Mouse (Mus musculus) CH12.LX (cell line): Measurements from ENCODE around the gene Ccdc69. TPM values are rescaled to one million over a fixed set of nuclear protein-coding genes. Genes with fewer than 3 reads are reported as not detected.

Experiments used
- DNase-seq: peaks from one replicate; pipeline ENCODE4 v3.0.0-alpha.2; 2013; ENCODE audit errors: extremely low read depth
- H3K27ac ChIP-seq: 2 replicates; pipeline ENCODE4 v1.5.1; 2012; ENCODE audit warnings: low read depth, mild to moderate bottlenecking, control low read depth, moderate library complexity; ENCODE audit not compliant: insufficient read depth
- H3K27me3 ChIP-seq: replicated peaks from 2 replicates; pipeline ENCODE3; 2012; ENCODE audit warnings: inconsistent platforms
- H3K36me3 ChIP-seq, 2 experiments: replicated peaks in 1 of 2; 2 replicates each; pipeline versions ENCODE3 to v1.6.1; 2012; ENCODE audit warnings: inconsistent platforms in 1 of 2, low read length in 1 of 2, mild to moderate bottlenecking in 1 of 2, mixed read lengths in 1 of 2, moderate library complexity in 1 of 2; ENCODE audit not compliant: control insufficient read depth in 1 of 2, insufficient read depth in 1 of 2
- H3K4me1 ChIP-seq, 2 experiments: 2 replicates each; pipeline ENCODE4 v1.6.1; 2012; ENCODE audit warnings: inconsistent platforms in 1 of 2, moderate library complexity in 1 of 2; ENCODE audit not compliant: insufficient read depth in 2 of 2, control insufficient read depth in 1 of 2
- H3K4me2 ChIP-seq: 2 replicates; pipeline ENCODE4 v1.6.1; 2012; ENCODE audit warnings: low read depth, mild to moderate bottlenecking, control low read depth; ENCODE audit not compliant: poor library complexity, insufficient read depth, severe bottlenecking
- H3K4me3 ChIP-seq, 3 experiments: fragments of 150-350 bp in 1 of 3; sonication (generic) in 1 of 3; replicated peaks in 1 of 3; 2 replicates each; pipeline versions ENCODE3 to v1.5.1; 2011 to 2012; ENCODE audit warnings: low read depth in 2 of 3, low read length in 2 of 3, mild to moderate bottlenecking in 2 of 3, moderate library complexity in 2 of 3, control low read depth in 1 of 3, improper control_type of control experiment in 1 of 3, inconsistent platforms in 1 of 3, mixed read lengths in 1 of 3; ENCODE audit not compliant: poor library complexity in 1 of 3
- H3K79me2 ChIP-seq: replicated peaks from 2 replicates; pipeline ENCODE4 v1.6.1; 2012; ENCODE audit warnings: mild to moderate bottlenecking, moderate library complexity; ENCODE audit not compliant: control insufficient read depth, poor library complexity, insufficient read depth, severe bottlenecking; ENCODE audit errors: extremely low read depth
- H3K9ac ChIP-seq: 2 replicates; pipeline ENCODE4 v1.6.1; 2012; ENCODE audit warnings: low read depth, mild to moderate bottlenecking, control low read depth, moderate library complexity; ENCODE audit not compliant: insufficient read depth
- H3K9me3 ChIP-seq: replicated peaks from 2 replicates; pipeline ENCODE3; 2012; ENCODE audit warnings: low read length, inconsistent platforms, mixed read lengths
- CHD1 ChIP-seq: IDR thresholded peaks from 2 replicates; pipeline ENCODE4 v1.6.1; 2012; ENCODE audit warnings: low read depth, low read length, improper control_type of control experiment, inconsistent platforms
- CHD2 ChIP-seq: IDR thresholded peaks from 2 replicates; pipeline ENCODE4 v1.6.1; 2011; ENCODE audit warnings: low read length, improper control_type of control experiment
- CTCF ChIP-seq, 2 experiments: IDR thresholded peaks in 1 of 2; conservative IDR thresholded peaks in 1 of 2; 2 replicates each; pipeline ENCODE4 v1.5.1; 2011 to 2012; ENCODE audit warnings: low read depth in 2 of 2, low read length in 2 of 2, improper control_type of control experiment in 1 of 2, inconsistent platforms in 1 of 2, mild to moderate bottlenecking in 1 of 2, moderate library complexity in 1 of 2
- EP300 ChIP-seq: IDR thresholded peaks from 2 replicates; pipeline ENCODE4 v1.6.1; 2011; ENCODE audit warnings: low read length, improper control_type of control experiment
- ETS1 ChIP-seq: conservative IDR thresholded peaks from 2 replicates; pipeline ENCODE4 v1.6.1; 2012; ENCODE audit warnings: low read depth, mild to moderate bottlenecking, inconsistent platforms, low read length, improper control_type of control experiment, moderate library complexity
- GABPA ChIP-seq: IDR thresholded peaks from 2 replicates; pipeline ENCODE4 v1.6.1; 2012; ENCODE audit warnings: low read depth, low read length, improper control_type of control experiment, inconsistent platforms; ENCODE audit not compliant: insufficient replicate concordance
- HCFC1 ChIP-seq: IDR thresholded peaks from 2 replicates; pipeline ENCODE4 v1.6.1; 2012; ENCODE audit warnings: low read depth, mild to moderate bottlenecking, inconsistent platforms, low read length, improper control_type of control experiment
- JUN ChIP-seq: IDR thresholded peaks from 2 replicates; pipeline ENCODE4 v1.6.1; 2011; ENCODE audit warnings: low read depth, mild to moderate bottlenecking, low read length, improper control_type of control experiment, moderate library complexity; ENCODE audit not compliant: insufficient read depth
- MAFK ChIP-seq: IDR thresholded peaks from 2 replicates; pipeline ENCODE4 v1.6.1; 2011; ENCODE audit warnings: low read length, improper control_type of control experiment; ENCODE audit not compliant: insufficient replicate concordance
- MAZ ChIP-seq: IDR thresholded peaks from 2 replicates; pipeline ENCODE4 v1.6.1; 2012; ENCODE audit warnings: low read depth, mild to moderate bottlenecking, inconsistent platforms, low read length, improper control_type of control experiment, moderate library complexity
- NELFE ChIP-seq: IDR thresholded peaks from 2 replicates; pipeline ENCODE4 v1.6.1; 2011; ENCODE audit warnings: low read depth, low read length, improper control_type of control experiment
- NRF1 ChIP-seq: IDR thresholded peaks from 2 replicates; pipeline ENCODE4 v1.6.1; 2014; ENCODE audit warnings: low read depth, mild to moderate bottlenecking, inconsistent platforms, low read length, improper control_type of control experiment, moderate library complexity
- POLR2AphosphoS2 ChIP-seq: IDR thresholded peaks from 2 replicates; pipeline ENCODE4 v1.6.1; 2011; ENCODE audit warnings: low read depth, low read length, improper control_type of control experiment
- RCOR1 ChIP-seq: conservative IDR thresholded peaks from 2 replicates; pipeline ENCODE4 v1.6.1; 2012; ENCODE audit warnings: low read depth, mild to moderate bottlenecking, inconsistent platforms, low read length, improper control_type of control experiment
- SIN3A ChIP-seq: IDR thresholded peaks from 2 replicates; pipeline ENCODE4 v1.6.1; 2012; ENCODE audit warnings: low read length, improper control_type of control experiment, inconsistent platforms
- SMC3 ChIP-seq: IDR thresholded peaks from 2 replicates; pipeline ENCODE4 v1.6.1; 2011; ENCODE audit warnings: low read depth, low read length, improper control_type of control experiment
- TCF12 ChIP-seq: IDR thresholded peaks from 2 replicates; pipeline ENCODE4 v1.6.1; 2014; ENCODE audit warnings: low read depth, mild to moderate bottlenecking, inconsistent platforms, low read length, improper control_type of control experiment
- UBTF ChIP-seq: IDR thresholded peaks from 2 replicates; pipeline ENCODE4 v1.6.1; 2012; ENCODE audit warnings: low read depth, mild to moderate bottlenecking, inconsistent platforms, low read length, improper control_type of control experiment, moderate library complexity
- USF1 ChIP-seq: IDR thresholded peaks from 2 replicates; pipeline ENCODE4 v1.6.1; 2014; ENCODE audit warnings: low read depth, mild to moderate bottlenecking, inconsistent platforms, low read length, improper control_type of control experiment
- USF2 ChIP-seq: conservative IDR thresholded peaks from 2 replicates; pipeline ENCODE4 v1.6.1; 2011; ENCODE audit warnings: low read depth, low read length, improper control_type of control experiment
- ZC3H11A ChIP-seq: IDR thresholded peaks from 2 replicates; pipeline ENCODE4 v1.6.1; 2012; ENCODE audit warnings: low read depth, mild to moderate bottlenecking, inconsistent platforms, low read length, improper control_type of control experiment
- ZKSCAN1 ChIP-seq: IDR thresholded peaks from 2 replicates; pipeline ENCODE4 v1.6.1; 2012; ENCODE audit warnings: low read depth, inconsistent platforms, low read length, improper control_type of control experiment, borderline replicate concordance
- ZMIZ1 ChIP-seq: IDR thresholded peaks from 2 replicates; pipeline ENCODE4 v1.6.1; 2012; ENCODE audit warnings: low read depth, mild to moderate bottlenecking, inconsistent platforms, low read length, improper control_type of control experiment
- ZNF384 ChIP-seq: IDR thresholded peaks from 2 replicates; pipeline ENCODE4 v1.6.1; 2012; ENCODE audit warnings: low read depth, low read length, improper control_type of control experiment, inconsistent platforms
- dilution Hi-C: fragments of 300-500 bp; cut with MboI; formaldehyde crosslinking; loops from 2 replicates; pipeline ENCODE4 v1.14.3; 2020; ENCODE audit warnings: low sequenced_read_pairs; ENCODE audit not compliant: extremely low pct_unique_long_range_greater_than_20kb, extremely low pct_ligation_motif_present
- in situ Hi-C: fragments of 300-500 bp; cut with MboI; formaldehyde crosslinking; loops from 3 replicates; pipeline ENCODE4 v1.14.3; 2019; ENCODE audit warnings: low sequenced_read_pairs, low pct_ligation_motif_present, low pct_unique_long_range_greater_than_20kb, mixed read lengths
- polyA plus RNA-seq: library from polyadenylated mRNA; unstranded; fragments of >175 nt; gene quantifications from 2 replicates; pipeline ENCODE4 v1.2.1, GENCODE M21; 2012; ENCODE audit warnings: low read depth; ENCODE audit not compliant: insufficient read length
- total RNA-seq, 2 experiments: library from RNA; depleted of rRNA; stranded (reverse); fragments of 300-350 nt in 1 of 2; fragments of >200 nt in 1 of 2; gene quantifications; 2 replicates each; pipeline ENCODE4 v1.2.3; 2012 to 2014

Ccdc69 gene
- total and polyA plus RNA-seq, 3 experiments: 0.27 to 4.3 (median 0.61) TPM

DNA sequence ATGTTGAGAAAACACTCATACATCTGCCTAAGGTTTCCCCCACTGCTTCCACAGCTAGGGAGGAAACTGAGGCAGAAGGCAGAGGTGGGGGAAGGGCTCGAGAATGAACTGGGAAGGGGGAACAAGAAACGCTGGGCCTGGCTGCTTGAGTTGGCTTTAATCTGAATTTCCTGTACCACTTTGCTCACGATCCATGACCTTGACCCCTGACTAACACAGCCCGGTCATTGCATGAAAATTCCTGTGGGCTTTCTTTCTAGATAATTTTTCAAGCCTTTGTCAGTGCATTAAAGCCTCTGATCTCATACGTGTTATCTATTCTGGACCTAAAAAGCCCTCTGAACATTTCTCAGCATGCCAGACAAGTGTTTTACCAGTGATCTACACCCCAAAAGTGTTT is 15.1 kb downstream of the Ccdc69 start:
- in situ Hi-C loops: no loop called here
- Histone ChIP-seq H3K4me3 (no peak overlapping the region), H3K27ac (no peak overlapping the region), H3K27me3 (no peaks in the 10 kb centered on the region), H3K4me2 (no peak overlapping the region)
- DNase-seq: no peak
- TF ChIP-seq MAZ: no peak
- TF ChIP-seq TCF12: no peak
- no peak for TF ChIP-seq CHD2
- TF ChIP-seq ZNF384: no peak
- no peak for TF ChIP-seq SIN3A
- TF ChIP-seq NELFE: no peak
- TF ChIP-seq MAFK: no peak
- TF ChIP-seq ZMIZ1: no peak
- TF ChIP-seq CTCF (conservative IDR thresholded peaks at IDR 0.05 in 1 of 2, IDR thresholded peaks at IDR 0.05 in 1 of 2; ENCODE audit: low read depth in 2 of 2, low read length in 2 of 2): no peak
- TF ChIP-seq EP300: no peak
- TF ChIP-seq ETS1: no peak
- TF ChIP-seq GABPA: no peak
- no peak for TF ChIP-seq CHD1
- no peak for TF ChIP-seq POLR2AphosphoS2
- no peak for TF ChIP-seq NRF1
- TF ChIP-seq USF1: no peak
- TF ChIP-seq JUN: no peak
- TF ChIP-seq, all 38 proteins: peak for 0
- Histone ChIP-seq H3K79me2 (no peaks in the 10 kb centered on the region; the same call in 1 of the 2 replicates), H3K9ac (no peak overlapping the region), H3K4me1 (peaks cover 0 to 3% of the 10 kb centered on the region in 2 experiments; a peak in 1 of 4 replicates), H3K36me3 (no peaks in the 10 kb centered on the region), H3K9me3 (no peaks in the 10 kb centered on the region)
- dilution Hi-C loops: no loop called here

DNA sequence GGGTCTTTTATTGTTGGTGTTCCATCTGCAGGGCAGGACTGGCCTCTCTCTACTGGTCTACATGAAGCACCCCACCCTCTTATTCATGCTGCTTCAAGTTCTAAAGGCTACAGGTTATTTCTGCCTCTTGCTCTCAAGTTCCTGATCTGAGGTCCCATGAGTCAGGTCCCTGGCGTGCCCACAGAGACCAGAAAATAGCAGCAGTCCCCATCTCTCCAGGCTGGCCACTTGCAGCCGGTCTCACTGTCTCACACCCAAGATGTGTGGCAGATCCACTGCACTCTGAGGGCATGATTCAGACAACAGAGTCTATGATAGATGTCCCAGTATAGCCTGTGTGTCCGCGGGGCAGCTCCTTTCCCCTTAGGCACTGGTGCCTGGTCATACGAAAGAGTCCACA is 17.1 kb downstream of the Ccdc69 start:
- dilution Hi-C loops (no loop called here), in situ Hi-C loops (no loop called here)
- Histone ChIP-seq H3K27me3 (no peaks in the 10 kb centered on the region), H3K4me3 (no peak overlapping the region), H3K36me3 (no peaks in the 10 kb centered on the region), H3K27ac (no peak overlapping the region), H3K4me2 (no peak overlapping the region), H3K79me2 (no peaks in the 10 kb centered on the region; the same call in 1 of the 2 replicates), H3K4me1 (peaks cover 0 to 3% of the 10 kb centered on the region in 2 experiments; a peak in 1 of 4 replicates), H3K9ac (no peak overlapping the region), H3K9me3 (no peaks in the 10 kb centered on the region)
- TF ChIP-seq MAFK (no peak), NELFE (no peak), SMC3 (no peak), RCOR1 (no peak), USF2 (no peak), HCFC1 (no peak), ZC3H11A (no peak), ZKSCAN1 (no peak), MAZ (no peak), CHD2 (no peak), EP300 (no peak), UBTF (no peak), ETS1 (no peak), ZMIZ1 (no peak), NRF1 (no peak), SIN3A (no peak), TCF12 (no peak)
- DNase-seq: no peak
